Mouse (Mus musculus) spleen, postnatal 0 days (tissue): ENCODE measurements around the gene B3galnt1. TPM values are rescaled to one million over a fixed set of nuclear protein-coding genes. Genes with fewer than 3 reads are reported as not detected.

ENCODE experiments used
- polyA plus RNA-seq: library from polyadenylated mRNA; unstranded; fragments of >200 nt; fragmentation: Nextera tagmentation; extraction: Ambion mirVana; gene quantifications from 2 replicates; pipeline ENCODE4 v1.2.1, GENCODE M21; 2015

The B3galnt1 gene
- polyA plus RNA-seq, result 4.3 and 6.8 TPM in 2 replicates

DNA sequence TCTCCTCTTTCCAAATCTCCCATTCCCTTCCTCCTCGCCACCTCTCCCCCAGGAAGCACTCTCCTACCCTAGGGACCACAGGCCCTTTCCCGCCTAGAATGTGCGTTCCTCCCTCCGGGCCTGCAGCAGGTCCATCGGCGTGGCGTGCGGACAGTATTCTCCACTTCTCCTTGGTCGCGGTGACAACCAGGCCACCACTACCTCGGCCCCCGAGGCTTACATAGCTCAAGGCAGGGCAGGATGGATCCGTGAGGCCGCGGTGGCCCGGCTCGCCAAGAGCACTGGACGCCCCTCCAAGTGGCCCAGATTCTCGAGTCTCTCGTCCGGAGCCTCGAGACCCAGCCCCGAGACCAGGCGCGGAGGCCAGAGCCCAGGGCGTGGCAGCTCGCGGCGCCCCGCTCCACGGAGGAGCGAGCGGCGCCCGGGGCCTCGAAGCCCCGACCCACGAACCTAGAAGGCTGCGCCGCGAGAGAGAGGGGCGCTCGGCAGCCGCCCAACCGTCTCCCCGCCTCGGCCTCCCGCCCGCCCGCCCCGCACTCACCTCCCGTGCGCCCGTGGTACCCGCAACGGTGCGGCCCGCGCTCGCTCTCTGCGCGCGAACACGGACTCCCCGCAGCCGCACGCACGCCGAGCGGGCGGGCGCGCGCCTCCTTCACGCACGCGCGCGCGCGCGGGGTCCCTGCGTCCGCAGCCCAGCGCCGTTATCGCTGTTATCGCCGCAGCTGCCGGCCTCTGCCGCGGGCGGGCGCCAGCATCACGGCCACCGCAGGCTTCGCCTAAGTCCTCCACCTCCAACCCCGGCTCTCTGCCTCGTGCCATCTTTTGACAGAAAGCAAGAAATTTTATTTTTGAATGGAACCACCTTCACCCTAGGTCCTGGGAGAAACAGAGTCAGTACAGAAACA, at the start of gene B3galnt1:
TSS of gene B3galnt1 (minus strand) at position 700 of the 905 bp plus-strand sequence.

Other genes starting within 250 kb of the B3galnt1 start
- 79.9 and 83.8 TPM in 2 replicates for gene Nmd3, start 123.0 kb upstream of the B3galnt1 start, polyA plus RNA-seq